Mouse (Mus musculus) naive thymus-derived CD4-positive, alpha-beta T cell, adult 2 months (primary cell): Measurements from ENCODE around the gene Pbx2.
A peak's percentile ranks its signal among the peaks of the same experiment; 100 is the strongest.

Experiments
- DNase-seq: peaks from one replicate; pipeline ENCODE4 v3.0.0-alpha.2; 2011; ENCODE audit warnings: low read depth

Pbx2 gene

GRCm38 (mm10) chr17:34604061-34604508 is 13.0 kb downstream of the Pbx2 start, which contains the start of gene Agpat1:
TSS of gene Agpat1 (plus strand) at chr17:34604262.
- peak; percentile 99 for DNase-seq

GRCm38 (mm10) chr17:34604511-34605237 is 13.6 kb downstream of the Pbx2 start:
- peak; percentile 60 for DNase-seq

GRCm38 (mm10) chr17:34605609-34606008 is 14.5 kb downstream of the Pbx2 start:
- DNase-seq: peak; percentile 94

GRCm38 (mm10) chr17:34606186-34607039 is 15.3 kb downstream of the Pbx2 start:
- DNase-seq: peak; percentile 49

- no peak for DNase-seq
Measured at GRCm38 (mm10) chr17:34607997-34608396, 16.9 kb downstream of the Pbx2 start.

GRCm38 (mm10) chr17:34611050-34611449 is 20.0 kb downstream of the Pbx2 start:
- DNase-seq: no peak

- no peak for DNase-seq
Measured at GRCm38 (mm10) chr17:34613054-34613645, 22.1 kb downstream of the Pbx2 start.

- no peak for DNase-seq
Measured at GRCm38 (mm10) chr17:34613830-34614229, 22.8 kb downstream of the Pbx2 start.

- DNase-seq: no peak
Measured at GRCm38 (mm10) chr17:34615871-34616270, 24.8 kb downstream of the Pbx2 start, which contains the start of gene Egfl8. TSS of gene Egfl8 (minus strand) at chr17:34615971.

GRCm38 (mm10) chr17:34618999-34619398 is 27.9 kb downstream of the Pbx2 start:
- DNase-seq: peak; percentile 90

GRCm38 (mm10) chr17:34621006-34621405 is 29.9 kb downstream of the Pbx2 start:
- no peak for DNase-seq

GRCm38 (mm10) chr17:34623161-34623560 is 32.1 kb downstream of the Pbx2 start:
- DNase-seq: no peak

- no peak for DNase-seq
Measured at GRCm38 (mm10) chr17:34624981-34625380, 33.9 kb downstream of the Pbx2 start.

- no peak for DNase-seq
Measured at GRCm38 (mm10) chr17:34626062-34626772, 35.2 kb downstream of the Pbx2 start.

- DNase-seq: peak; percentile 63
Measured at GRCm38 (mm10) chr17:34626773-34627092, 35.7 kb downstream of the Pbx2 start.

- peak; percentile 84 for DNase-seq
Measured at GRCm38 (mm10) chr17:34627093-34627942, 36.3 kb downstream of the Pbx2 start.

- DNase-seq: peak; percentile 54
Measured at GRCm38 (mm10) chr17:34627943-34628643, 37.0 kb downstream of the Pbx2 start, which contains the start of gene Ppt2. TSS of gene Ppt2 (minus strand) at chr17:34628510.

GRCm38 (mm10) chr17:34628644-34628967 is 37.5 kb downstream of the Pbx2 start:
- DNase-seq: no peak

GRCm38 (mm10) chr17:34629221-34629751 is 38.2 kb downstream of the Pbx2 start, which contains the start of gene Prrt1:
TSS of gene Prrt1 (plus strand) at chr17:34629533.
- peak; percentile 39 for DNase-seq
